Mouse (Mus musculus) natural killer cell, adult 2 months (primary cell): ENCODE data around the gene Galnt14.

Experiments used
- DNase-seq, 2 experiments: peaks; one replicate each; pipeline ENCODE4 v3.0.0; 2022; ENCODE audit warnings: low spot score in 2 of 2

The Galnt14 gene

DNA sequence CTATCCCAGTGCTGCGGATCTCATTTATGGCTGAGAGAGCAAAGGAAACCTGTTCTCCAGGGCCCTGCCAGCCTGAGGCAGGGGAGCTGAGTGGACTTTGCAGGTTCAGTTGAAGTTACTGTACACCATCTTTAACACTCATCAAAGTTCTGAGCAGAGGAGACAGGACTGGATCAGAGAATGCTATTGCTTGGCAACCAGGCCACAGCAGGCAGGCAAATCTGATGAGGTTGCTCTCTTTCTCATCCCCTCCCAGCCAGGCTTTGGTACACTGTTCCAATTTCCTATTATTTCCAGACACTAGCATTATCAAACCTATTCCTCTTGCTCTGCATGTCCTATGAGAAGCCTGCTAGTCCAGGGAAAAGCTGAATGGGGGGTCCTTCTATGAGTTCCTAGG lies 41.3 kb downstream of the Galnt14 start:
- no peak for DNase-seq

DNA sequence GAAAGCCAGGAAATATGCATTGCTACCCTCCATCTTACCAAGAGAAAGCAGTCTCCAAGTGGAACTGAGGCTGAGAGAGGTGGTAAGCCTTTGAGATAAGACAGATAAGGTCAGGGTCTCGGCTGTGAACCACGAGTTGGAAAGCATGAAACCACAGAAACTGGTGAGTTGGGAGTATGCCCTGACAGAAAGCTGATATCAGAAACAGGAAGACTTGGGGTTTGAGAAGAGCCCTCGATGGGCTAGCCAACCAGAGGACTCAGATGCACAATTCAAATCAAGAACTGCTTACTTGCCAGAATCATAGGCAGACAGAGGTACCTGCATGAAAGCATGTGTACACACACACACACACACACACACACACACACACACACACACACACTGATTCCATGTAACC lies 47.0 kb downstream of the Galnt14 start:
- no peak for DNase-seq

GRCm38 (mm10) chr17:73658731-73659445 lies 51.4 kb downstream of the Galnt14 start:
- no peak for DNase-seq

GRCm38 (mm10) chr17:73656373-73656772 lies 53.9 kb downstream of the Galnt14 start:
- no peak for DNase-seq

GRCm38 (mm10) chr17:73654261-73654660 lies 56.0 kb downstream of the Galnt14 start:
- no peak for DNase-seq

DNA sequence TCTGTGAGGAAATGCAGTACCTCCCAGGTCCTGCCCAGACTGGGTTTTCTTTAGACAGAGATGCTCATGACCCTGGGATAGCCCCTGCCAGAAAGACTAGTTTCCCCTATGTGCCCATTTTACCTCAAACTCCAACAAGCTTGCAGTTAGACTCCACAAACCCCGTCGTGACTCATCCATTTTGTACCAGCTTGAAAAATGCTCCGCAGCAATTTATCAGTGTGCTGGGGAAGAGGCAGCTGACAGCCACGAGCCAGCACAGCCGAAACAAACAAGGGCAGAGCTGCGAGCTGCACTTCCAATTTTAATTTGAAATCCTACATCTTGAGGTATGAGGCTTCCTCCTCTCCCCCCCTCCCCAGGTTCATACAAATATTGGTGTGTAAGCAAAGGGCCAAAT lies 60.9 kb downstream of the Galnt14 start:
- DNase-seq: no peak

- DNase-seq: no peak
Measured at GRCm38 (mm10) chr17:73641676-73642075, 68.6 kb downstream of the Galnt14 start.

GRCm38 (mm10) chr17:73640117-73640480 lies 70.2 kb downstream of the Galnt14 start:
- DNase-seq: no peak

DNA sequence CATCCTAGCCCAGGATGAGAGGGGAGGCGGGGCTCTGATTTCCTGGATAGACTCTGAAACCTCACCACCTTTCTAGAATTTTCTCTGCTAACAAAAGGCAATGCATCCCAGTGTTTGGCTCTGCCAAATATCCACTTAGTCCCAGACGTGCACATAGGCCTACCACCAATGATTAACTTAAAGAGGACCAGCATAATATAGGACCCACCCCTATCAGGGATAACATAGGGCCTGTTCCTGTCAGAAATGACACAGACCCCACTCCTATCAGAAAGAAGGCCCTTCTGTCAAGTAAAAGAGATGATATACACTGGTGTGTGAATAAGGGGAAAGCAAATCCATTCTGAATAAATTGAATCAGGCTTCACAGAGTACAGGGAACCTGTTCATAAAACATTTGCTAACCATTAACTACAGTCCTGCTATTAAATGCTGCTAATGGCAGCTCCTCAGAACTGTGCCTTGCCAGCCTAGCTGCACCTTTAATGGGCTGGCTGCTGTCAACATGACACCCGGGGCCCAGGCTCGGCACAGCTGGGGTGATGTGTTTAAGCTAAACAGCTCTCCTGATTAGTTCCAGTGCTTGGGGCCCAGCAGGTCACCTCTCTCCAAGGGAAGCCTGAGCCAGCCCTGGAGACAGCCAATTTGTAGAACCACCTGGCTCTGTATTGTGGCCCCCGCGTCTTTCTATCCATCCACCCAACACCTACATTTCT lies 70.7 kb downstream of the Galnt14 start:
- DNase-seq: no peak

DNA sequence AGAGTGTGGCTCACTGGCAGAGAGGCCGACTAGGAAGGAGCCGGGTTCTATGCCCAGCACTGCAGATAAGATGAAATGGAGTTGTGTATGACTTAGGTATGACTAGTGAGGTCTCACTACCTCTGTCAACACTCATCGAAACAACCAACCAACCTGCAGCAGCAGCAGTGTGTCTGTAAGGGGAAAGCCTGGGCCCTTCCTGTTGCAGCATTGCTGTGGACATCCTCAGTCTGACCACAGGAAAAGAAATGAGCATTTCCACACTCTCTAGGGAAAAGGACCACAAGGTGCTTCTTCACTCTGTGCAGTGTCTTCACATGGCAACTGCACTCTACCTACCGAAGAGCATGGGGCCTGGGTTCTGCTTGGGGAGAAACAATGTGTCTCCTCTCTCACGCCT lies 73.3 kb downstream of the Galnt14 start:
- DNase-seq: no peak

GRCm38 (mm10) chr17:73634896-73635295 lies 75.4 kb downstream of the Galnt14 start:
- DNase-seq: no peak

GRCm38 (mm10) chr17:73633991-73634710 lies 76.1 kb downstream of the Galnt14 start:
- no peak for DNase-seq

DNA sequence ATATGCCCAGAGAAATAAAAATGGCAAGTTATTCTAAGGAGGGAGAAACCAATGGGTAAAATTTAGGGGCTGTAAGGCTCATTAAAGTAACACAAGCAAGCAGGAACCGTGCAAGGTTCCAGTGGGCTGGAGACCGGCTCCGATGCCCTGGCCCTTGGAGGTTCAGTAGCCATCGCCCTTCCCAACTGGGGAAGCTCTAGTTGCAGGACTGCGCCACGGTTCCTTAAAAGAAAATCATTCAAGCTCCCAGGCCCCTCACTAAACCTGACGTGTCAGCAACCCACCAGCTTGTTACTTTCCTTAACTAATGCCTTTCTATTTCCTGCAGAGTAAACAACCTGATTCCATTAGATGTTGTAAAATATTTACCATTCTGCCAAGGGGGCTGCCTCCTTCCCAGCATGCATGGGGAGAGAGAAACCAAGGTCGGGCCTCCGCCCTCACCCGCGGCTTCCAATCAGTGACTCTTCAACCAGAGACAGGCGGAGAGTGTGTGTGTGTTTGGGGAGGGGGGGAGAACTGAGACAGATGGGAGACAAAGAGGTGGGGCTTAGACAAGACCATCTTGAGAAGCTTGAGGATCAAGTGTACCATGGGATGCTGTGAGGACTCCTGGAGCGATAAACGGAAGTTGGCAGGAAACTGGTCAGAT lies 81.9 kb downstream of the Galnt14 start:
- DNase-seq: no peak

DNA sequence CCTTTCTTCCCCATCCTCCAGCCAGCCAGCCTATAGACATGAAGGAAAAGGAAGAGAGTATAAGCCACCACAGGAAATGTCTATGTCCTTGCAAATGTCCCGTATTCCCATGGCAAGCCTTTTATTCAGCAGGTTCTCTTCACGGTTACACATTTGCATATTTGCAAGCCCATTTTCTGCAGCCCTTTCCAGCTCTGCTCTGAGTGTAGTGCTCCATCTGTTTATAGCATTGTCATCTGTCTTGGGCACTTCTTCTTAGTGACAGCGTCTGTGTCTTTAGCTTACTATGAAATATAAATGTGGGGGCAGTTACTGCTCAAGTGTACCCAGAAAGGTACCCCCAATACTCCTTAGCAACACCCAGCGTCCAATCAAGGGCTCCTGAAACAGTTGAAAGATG lies 83.3 kb downstream of the Galnt14 start:
- no peak for DNase-seq

DNA sequence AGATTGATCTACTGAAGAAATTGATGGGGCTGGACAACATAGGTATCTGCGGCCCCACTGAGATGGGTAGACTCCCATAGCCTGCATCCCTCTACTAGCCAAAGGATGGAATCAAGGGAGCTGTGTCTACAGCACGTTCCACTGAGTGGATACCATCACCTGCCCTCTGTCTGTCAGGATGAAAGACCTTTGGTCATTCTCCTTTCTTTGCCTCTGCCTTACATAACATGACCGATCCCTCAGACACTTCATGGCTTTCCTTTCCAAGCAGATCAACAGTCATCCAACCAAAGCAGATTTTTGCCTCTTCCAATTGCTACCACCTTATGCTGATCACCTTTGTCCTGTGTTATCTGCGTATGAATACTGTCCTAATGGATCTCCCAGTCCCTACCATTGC lies 90.2 kb downstream of the Galnt14 start:
- DNase-seq: no peak

GRCm38 (mm10) chr17:73602552-73603478 lies 107.4 kb downstream of the Galnt14 start:
- DNase-seq: no peak

- DNase-seq: no peak
Measured at GRCm38 (mm10) chr17:73599923-73600322, 110.3 kb downstream of the Galnt14 start.

GRCm38 (mm10) chr17:73592081-73592480 lies 118.2 kb downstream of the Galnt14 start:
- DNase-seq: no peak

DNA sequence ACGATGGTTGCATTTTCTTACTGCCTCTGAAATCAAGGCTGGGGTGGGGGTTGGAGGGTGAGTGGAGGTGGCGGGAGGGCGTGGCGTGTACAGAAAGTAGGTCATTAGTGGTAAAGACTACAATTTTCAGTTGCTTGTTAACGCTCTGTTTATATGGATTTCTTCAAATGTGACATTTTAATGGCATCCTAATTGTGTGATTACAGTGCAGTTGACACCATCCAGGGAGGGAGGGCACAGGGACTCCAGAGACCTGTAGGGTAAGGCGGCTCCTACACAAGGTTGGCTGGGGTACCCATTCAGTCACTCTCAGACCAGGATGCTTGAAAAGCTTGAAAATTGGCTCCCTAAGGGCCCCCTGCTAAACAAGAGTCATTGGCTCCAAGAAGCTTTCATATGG lies 122.7 kb downstream of the Galnt14 start:
- no peak for DNase-seq

DNA sequence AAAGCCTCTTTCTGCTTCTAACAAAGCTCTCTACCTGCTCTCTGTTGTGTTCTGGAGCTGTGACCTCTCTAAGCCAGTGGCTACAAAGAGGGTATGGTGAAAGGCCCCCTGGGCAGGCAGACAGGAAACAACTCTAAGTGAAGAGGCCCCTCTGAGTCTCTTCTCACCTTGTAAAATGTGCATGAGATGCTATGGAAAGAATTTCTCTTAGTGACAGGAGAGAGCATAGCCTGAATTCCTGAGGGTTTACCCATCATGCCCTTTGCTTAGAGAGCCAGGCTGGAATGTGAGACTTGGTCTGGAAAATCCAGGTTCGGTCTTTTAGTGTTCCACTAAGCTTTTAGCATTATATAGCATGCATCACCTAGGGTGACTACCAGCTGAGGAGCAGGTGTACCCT lies 136.1 kb downstream of the Galnt14 start:
- DNase-seq: no peak

- no peak for DNase-seq
Measured at GRCm38 (mm10) chr17:73572881-73573280, 137.4 kb downstream of the Galnt14 start.
